Mouse (Mus musculus): ENCODE measurements at regions not wholly inside any gene's neighbourhood (a gene's known extent, or its start where the extent isn't known, plus 50 kb on each side); places are given as distances from the start of the nearest gene placed in this dataset.

DNA sequence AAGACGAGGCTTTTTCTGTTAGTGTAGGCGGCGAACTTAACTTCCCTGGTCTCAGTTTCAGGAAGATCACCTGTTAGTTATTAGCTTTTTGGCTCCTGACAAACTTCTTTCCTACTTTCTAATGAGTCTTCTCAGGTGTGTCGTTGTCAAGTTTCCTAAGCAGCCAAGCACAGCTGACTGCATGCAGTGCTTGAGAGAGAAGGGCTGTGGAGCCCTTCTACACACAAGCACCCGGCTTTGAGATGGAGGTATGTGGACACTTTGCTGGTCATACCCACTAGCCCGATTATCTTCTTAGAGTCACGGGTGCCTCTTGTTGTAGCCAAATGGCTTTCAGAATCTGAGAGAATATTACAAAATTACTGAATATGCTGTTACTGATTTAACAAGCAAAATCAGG lies 76.0 kb downstream of the Btg1 start:
- WGBS = 85% methylated on average over 7 of the region's 7 CpGs
- no peak for TF ChIP-seq CTCF (IDR thresholded peaks at IDR 0.05; ENCODE audit: extremely low read depth, insufficient read length, insufficient replicate concordance, low read depth, low read length)
- TF ChIP-seq POLR2A (IDR thresholded peaks at IDR 0.05; ENCODE audit: low read depth, low read length) = no peak
- H3K27ac ChIP-seq (ENCODE audit: insufficient read depth, low read depth, low read length) = no peak overlapping the region
- peaks cover 32% of the 10 kb centered on the region for H3K4me1 ChIP-seq (ENCODE audit: control insufficient read depth, insufficient read depth, insufficient read length, low read length)
- no peaks in the 10 kb centered on the region for H3K27me3 ChIP-seq (ENCODE audit: control insufficient read depth, insufficient read depth, low read length)
- H3K36me3 ChIP-seq (ENCODE audit: control insufficient read depth, insufficient read depth, low read length) = no peaks in the 10 kb centered on the region
- no peak overlapping the region for H3K4me3 ChIP-seq (ENCODE audit: low read depth, low read length)

DNA sequence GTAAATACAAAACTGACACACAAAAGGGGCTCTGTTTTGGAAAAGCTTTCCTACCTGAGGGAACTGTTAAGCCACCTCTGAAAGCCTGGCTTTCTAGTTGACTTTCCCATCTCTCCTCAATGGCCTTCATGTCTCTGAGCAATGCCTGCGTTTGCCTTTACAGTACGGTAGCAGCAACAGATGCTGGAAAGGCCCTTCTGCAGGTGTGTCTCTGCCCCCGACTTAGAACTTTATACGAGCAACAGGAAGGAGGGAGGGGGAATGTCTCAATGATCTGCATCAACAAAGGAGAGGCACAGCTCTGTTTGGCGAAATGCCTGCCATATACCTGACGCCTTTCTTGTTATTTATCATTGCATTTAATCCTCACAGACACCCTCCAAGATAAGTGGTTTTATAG lies 77.0 kb downstream of the Btg1 start:
- H3K4me3 ChIP-seq (ENCODE audit: low read depth, low read length) = no peak overlapping the region
- H3K4me1 ChIP-seq (ENCODE audit: control insufficient read depth, insufficient read depth, insufficient read length, low read length) = peaks cover 24% of the 10 kb centered on the region
- H3K27me3 ChIP-seq (ENCODE audit: control insufficient read depth, insufficient read depth, low read length) = no peaks in the 10 kb centered on the region
- H3K27ac ChIP-seq (ENCODE audit: insufficient read depth, low read depth, low read length) = peak overlapping the region; percentile 66
- TF ChIP-seq POLR2A (IDR thresholded peaks at IDR 0.05; ENCODE audit: low read depth, low read length) (no peak), CTCF (IDR thresholded peaks at IDR 0.05; ENCODE audit: extremely low read depth, insufficient read length, insufficient replicate concordance, low read depth, low read length) (no peak)
- 21% methylated on average over 6 of the region's 6 CpGs for WGBS
- H3K36me3 ChIP-seq (ENCODE audit: control insufficient read depth, insufficient read depth, low read length) = no peaks in the 10 kb centered on the region

DNA sequence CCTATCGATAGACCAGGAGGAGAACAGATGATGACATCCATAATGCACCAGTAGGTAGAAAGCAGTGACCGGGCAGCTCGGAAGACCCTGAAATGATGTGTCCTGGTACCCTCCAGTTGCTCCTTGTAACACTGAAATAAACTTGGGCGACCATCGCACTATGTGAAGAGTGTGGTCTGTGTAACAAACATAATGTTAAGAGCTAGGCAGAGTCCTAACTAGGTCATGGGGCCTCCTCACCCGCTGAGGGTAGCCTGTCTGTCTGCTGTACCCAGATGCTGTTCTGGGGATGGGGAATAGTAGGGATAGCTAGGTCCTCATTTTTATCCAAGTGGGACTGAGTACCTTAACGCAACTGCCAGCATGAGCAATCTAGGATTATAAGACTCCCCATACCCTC lies 79.8 kb downstream of the Btg1 start:
- no peaks in the 10 kb centered on the region for H3K27me3 ChIP-seq (ENCODE audit: control insufficient read depth, insufficient read depth, low read length)
- TF ChIP-seq CTCF (IDR thresholded peaks at IDR 0.05; ENCODE audit: extremely low read depth, insufficient read length, insufficient replicate concordance, low read depth, low read length) (no peak), POLR2A (IDR thresholded peaks at IDR 0.05; ENCODE audit: low read depth, low read length) (no peak)
- 97% methylated on average over 7 of the region's 7 CpGs for WGBS
- peaks cover 22% of the 10 kb centered on the region for H3K4me1 ChIP-seq (ENCODE audit: control insufficient read depth, insufficient read depth, insufficient read length, low read length)
- H3K4me3 ChIP-seq (ENCODE audit: low read depth, low read length) = no peak overlapping the region
- no peak overlapping the region for H3K27ac ChIP-seq (ENCODE audit: insufficient read depth, low read depth, low read length)
- H3K36me3 ChIP-seq (ENCODE audit: control insufficient read depth, insufficient read depth, low read length) = no peaks in the 10 kb centered on the region

DNA sequence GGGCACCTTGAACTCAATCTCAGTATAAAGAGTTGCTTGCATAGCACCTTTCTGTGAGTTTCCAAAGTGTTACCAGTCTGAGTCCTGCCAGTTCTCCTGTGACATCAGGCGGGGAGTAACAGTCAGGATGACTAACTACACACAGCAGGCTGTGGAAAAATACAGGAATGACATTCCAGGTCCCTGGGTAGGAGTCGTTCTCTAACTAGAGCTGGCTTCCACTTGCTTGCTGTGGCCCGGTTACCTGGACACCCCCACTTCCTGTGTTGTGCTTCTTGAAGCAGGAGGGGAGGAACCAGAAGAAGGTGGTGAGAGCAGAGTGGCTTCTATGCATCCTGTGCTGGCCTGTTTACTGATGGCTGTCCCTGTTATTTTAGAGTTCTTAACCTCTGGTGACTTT lies 81.0 kb downstream of the Btg1 start:
- 0 out of 2 replicates have a peak overlapping the region, but pooled peaks have one; percentile 15 for H3K27ac ChIP-seq (ENCODE audit: insufficient read depth, low read depth, low read length)
- WGBS = 72% methylated on average over 3 of the region's 3 CpGs
- H3K4me3 ChIP-seq (ENCODE audit: low read depth, low read length) = no peak overlapping the region
- no peaks in the 10 kb centered on the region for H3K36me3 ChIP-seq (ENCODE audit: control insufficient read depth, insufficient read depth, low read length)
- H3K27me3 ChIP-seq (ENCODE audit: control insufficient read depth, insufficient read depth, low read length) = no peaks in the 10 kb centered on the region
- no peak for TF ChIP-seq CTCF (IDR thresholded peaks at IDR 0.05; ENCODE audit: extremely low read depth, insufficient read length, insufficient replicate concordance, low read depth, low read length)
- no peak for TF ChIP-seq POLR2A (IDR thresholded peaks at IDR 0.05; ENCODE audit: low read depth, low read length)
- peaks cover 17% of the 10 kb centered on the region for H3K4me1 ChIP-seq (ENCODE audit: control insufficient read depth, insufficient read depth, insufficient read length, low read length)

DNA sequence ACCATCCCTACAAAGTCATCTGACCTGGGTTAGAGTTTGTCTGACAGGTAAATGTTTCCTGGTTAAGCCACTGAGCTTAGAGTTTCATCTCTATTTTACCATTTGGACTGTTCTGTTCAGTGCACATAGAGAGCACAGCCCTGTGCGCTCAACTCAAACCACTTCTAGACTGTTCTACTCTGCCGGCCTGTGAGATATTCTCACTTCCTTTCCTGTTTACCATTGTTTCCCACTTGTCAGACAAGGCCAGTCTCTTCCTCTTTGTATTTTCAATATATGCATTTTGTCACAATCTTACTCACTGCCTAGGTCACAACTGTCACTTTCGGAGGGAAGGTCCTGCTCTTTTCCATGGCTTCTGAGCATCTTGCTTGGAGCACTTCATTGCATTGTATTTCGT lies 89.8 kb downstream of the Btg1 start:
- 87% methylated on average over 4 of the region's 4 CpGs for WGBS
- H3K4me1 ChIP-seq (ENCODE audit: control insufficient read depth, insufficient read depth, insufficient read length, low read length) = no peaks in the 10 kb centered on the region
- TF ChIP-seq CTCF (IDR thresholded peaks at IDR 0.05; ENCODE audit: extremely low read depth, insufficient read length, insufficient replicate concordance, low read depth, low read length) = no peak
- no peak for TF ChIP-seq POLR2A (IDR thresholded peaks at IDR 0.05; ENCODE audit: low read depth, low read length)
- no peaks in the 10 kb centered on the region for H3K36me3 ChIP-seq (ENCODE audit: control insufficient read depth, insufficient read depth, low read length)
- no peak overlapping the region for H3K27ac ChIP-seq (ENCODE audit: insufficient read depth, low read depth, low read length)
- H3K4me3 ChIP-seq (ENCODE audit: low read depth, low read length) = no peak overlapping the region
- no peaks in the 10 kb centered on the region for H3K27me3 ChIP-seq (ENCODE audit: control insufficient read depth, insufficient read depth, low read length)

DNA sequence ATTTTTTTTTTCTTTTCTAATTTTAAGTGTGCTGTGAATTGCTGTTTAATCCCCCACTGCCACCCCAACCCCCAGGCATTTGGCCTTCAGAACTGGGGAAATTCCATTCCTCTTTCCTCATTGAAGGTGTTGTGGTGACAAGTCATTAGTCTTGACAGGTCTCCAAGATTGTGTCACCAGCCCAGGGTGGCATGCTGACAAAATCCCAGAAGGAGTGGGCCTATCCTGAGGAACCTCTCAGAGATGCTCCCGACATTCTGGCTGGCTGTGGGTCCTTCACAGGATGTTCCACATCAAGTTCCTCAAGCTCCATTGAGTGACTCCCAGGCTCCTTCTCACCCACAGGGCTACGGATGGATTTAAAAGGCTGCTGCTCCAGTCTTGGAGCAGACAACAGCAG lies 91.7 kb downstream of the Btg1 start:
- no peaks in the 10 kb centered on the region for H3K36me3 ChIP-seq (ENCODE audit: control insufficient read depth, insufficient read depth, low read length)
- no peaks in the 10 kb centered on the region for H3K4me1 ChIP-seq (ENCODE audit: control insufficient read depth, insufficient read depth, insufficient read length, low read length)
- H3K27ac ChIP-seq (ENCODE audit: insufficient read depth, low read depth, low read length) = no peak overlapping the region
- TF ChIP-seq POLR2A (IDR thresholded peaks at IDR 0.05; ENCODE audit: low read depth, low read length) = no peak
- no peak for TF ChIP-seq CTCF (IDR thresholded peaks at IDR 0.05; ENCODE audit: extremely low read depth, insufficient read length, insufficient replicate concordance, low read depth, low read length)
- H3K27me3 ChIP-seq (ENCODE audit: control insufficient read depth, insufficient read depth, low read length) = no peaks in the 10 kb centered on the region
- no peak overlapping the region for H3K4me3 ChIP-seq (ENCODE audit: low read depth, low read length)
- 90% methylated on average over 2 of the region's 2 CpGs for WGBS

DNA sequence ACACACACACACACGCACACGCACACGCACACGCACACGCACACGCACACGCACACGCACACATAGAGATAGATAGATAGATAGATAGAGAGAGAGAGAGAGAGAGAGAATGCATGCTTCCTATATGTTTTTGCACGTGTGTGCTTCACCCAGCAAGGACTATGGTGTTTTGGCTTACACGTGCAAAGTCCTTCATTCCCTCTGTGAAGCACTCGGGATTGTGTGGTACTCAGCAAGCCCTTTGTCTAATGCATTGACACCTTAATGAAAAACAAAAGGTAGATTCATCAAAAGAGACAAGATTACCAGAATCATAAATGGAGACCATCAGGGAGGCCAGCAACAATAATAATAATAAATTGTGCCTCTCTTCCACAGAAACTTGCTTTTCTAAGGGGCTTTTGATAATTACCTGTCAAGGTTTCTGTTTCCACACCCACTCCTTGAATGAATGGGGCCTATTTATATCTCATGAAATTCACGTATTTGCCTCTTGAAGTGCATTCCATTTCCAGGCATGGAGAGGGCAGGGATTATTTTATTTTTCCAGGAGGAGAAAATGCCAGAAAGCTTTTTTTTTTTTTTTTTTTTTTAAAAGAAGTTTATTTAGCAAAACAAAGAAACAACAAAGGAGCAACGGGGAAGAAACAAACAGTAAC lies 93.0 kb downstream of the Btg1 start:
- no peak overlapping the region for H3K27ac ChIP-seq (ENCODE audit: insufficient read depth, low read depth, low read length)
- 87% methylated on average over 13 of the region's 13 CpGs for WGBS

More for the DNA sequence above, 93.0 kb downstream of the Btg1 start:
- no peaks in the 10 kb centered on the region for H3K36me3 ChIP-seq (ENCODE audit: control insufficient read depth, insufficient read depth, low read length)
- no peaks in the 10 kb centered on the region for H3K27me3 ChIP-seq (ENCODE audit: control insufficient read depth, insufficient read depth, low read length)
- no peak for TF ChIP-seq POLR2A (IDR thresholded peaks at IDR 0.05; ENCODE audit: low read depth, low read length)
- no peak for TF ChIP-seq CTCF (IDR thresholded peaks at IDR 0.05; ENCODE audit: extremely low read depth, insufficient read length, insufficient replicate concordance, low read depth, low read length)
- no peak overlapping the region for H3K4me3 ChIP-seq (ENCODE audit: low read depth, low read length)
- H3K4me1 ChIP-seq (ENCODE audit: control insufficient read depth, insufficient read depth, insufficient read length, low read length) = no peaks in the 10 kb centered on the region
